Mouse (Mus musculus) hindbrain, postnatal 0 days (tissue): ENCODE data around the gene A630095N17Rik. TPM values are rescaled to one million over a fixed set of nuclear protein-coding genes. Genes with fewer than 3 reads are reported as not detected.
A peak's percentile ranks its signal among the peaks of the same experiment; 100 is the strongest.

Source experiments
- ATAC-seq: fragments of 200-750 bp; cut with Nextera tagmentation; 2 replicates; pipeline ENCODE4 v1.8.0; 2017; ENCODE audit warnings: mild to moderate bottlenecking, moderate TSS enrichment, moderate library complexity
- DNase-seq: peaks from one replicate; pipeline ENCODE4 v3.0.0-alpha.2; 2015; ENCODE audit warnings: low spot score
- H3K27ac ChIP-seq: fragments of 300-500 bp; sonication (generic); 2 replicates; pipeline ENCODE4 v1.5.1; 2014; ENCODE audit warnings: mild to moderate bottlenecking
- H3K27me3 ChIP-seq: fragments of 300-500 bp; sonication (generic); 2 replicates; pipeline ENCODE4 v1.6.1; 2014; ENCODE audit warnings: low read length, mixed read lengths; ENCODE audit not compliant: insufficient read depth
- H3K36me3 ChIP-seq: fragments of 300-500 bp; sonication (generic); 2 replicates; pipeline ENCODE4 v1.6.1; 2014; ENCODE audit warnings: low read length, mixed read lengths; ENCODE audit not compliant: insufficient read depth
- H3K4me1 ChIP-seq: fragments of 300-500 bp; sonication (generic); 2 replicates; pipeline ENCODE4 v1.6.1; 2014; ENCODE audit warnings: antibody characterized with exemption, low read length, mixed read lengths; ENCODE audit not compliant: insufficient read depth
- H3K4me2 ChIP-seq: fragments of 300-500 bp; sonication (generic); 2 replicates; pipeline ENCODE4 v1.6.1; 2014; ENCODE audit warnings: low read depth, mild to moderate bottlenecking, low read length, moderate library complexity, mixed read lengths
- H3K4me3 ChIP-seq: fragments of 300-500 bp; sonication (generic); 2 replicates; pipeline ENCODE4 v1.5.1; 2014; ENCODE audit warnings: low read length
- H3K9ac ChIP-seq: fragments of 300-500 bp; sonication (generic); replicated peaks from 2 replicates; pipeline ENCODE4 v1.6.1; 2014; ENCODE audit warnings: mild to moderate bottlenecking, low read length, moderate library complexity, mixed read lengths
- H3K9me3 ChIP-seq: fragments of 300-500 bp; sonication (generic); 2 replicates; pipeline ENCODE4 v1.6.1; 2016; ENCODE audit warnings: low read length, mixed read lengths
- CTCF ChIP-seq: IDR thresholded peaks from 2 replicates; pipeline ENCODE4 v1.5.1; 2016; ENCODE audit warnings: antibody characterized with exemption, control low read depth, low read depth
- WGBS: fragments of 180-500 bp; shearing (Covaris S2); extraction: QIAGEN DNeasy Blood & Tissue Kit; methylation state at CpG from one replicate; pipeline ENCODE4 v1.1.7; 2014; 5-methylcytosine and 5-hydroxymethylcytosine counted together
- polyA plus RNA-seq: library from polyadenylated mRNA; unstranded; fragments of >200 nt; fragmentation: Nextera tagmentation; extraction: Ambion mirVana; gene quantifications from 2 replicates; pipeline ENCODE4 v1.2.1, GENCODE M21; 2015
- total RNA-seq: library from RNA; depleted of rRNA; stranded (reverse); fragments of >200 nt; gene quantifications from 2 replicates; pipeline ENCODE4 v1.2.3, GENCODE M21; 2014

Gene A630095N17Rik
- total and polyA plus RNA-seq, 2 experiments from 2014 or later: 0.31 TPM; not detected in 1

- no peaks in the 10 kb centered on the region for H3K9me3 ChIP-seq
- peaks cover 12% of the 10 kb centered on the region for H3K4me1 ChIP-seq
- H3K4me2 ChIP-seq: peak overlapping the region; percentile 99
- no peak for DNase-seq
- WGBS: 79% methylated on average over 2 of the region's 2 CpGs
- no peak overlapping the region for H3K27ac ChIP-seq
- peak overlapping the region; percentile 95; the same call in 1 of the 2 replicates for H3K9ac ChIP-seq
- H3K27me3 ChIP-seq: no peaks in the 10 kb centered on the region
- ATAC-seq: no peak
- TF ChIP-seq CTCF: no peak
- no peak overlapping the region for H3K4me3 ChIP-seq
- peaks cover 29% of the 10 kb centered on the region; the same call in 1 of the 2 replicates for H3K36me3 ChIP-seq
These were observed 41.3 kb downstream of the A630095N17Rik start for GRCm38 (mm10) chr1:75190577-75190976.

- Histone ChIP-seq H3K4me2 (no peak overlapping the region), H3K36me3 (peaks cover 47% of the 10 kb centered on the region; the same call in 1 of the 2 replicates), H3K27ac (no peak overlapping the region), H3K9ac (no peak overlapping the region), H3K27me3 (no peaks in the 10 kb centered on the region), H3K4me3 (no peak overlapping the region), H3K9me3 (no peaks in the 10 kb centered on the region), H3K4me1 (peaks cover 12% of the 10 kb centered on the region)
- no peak for ATAC-seq
- DNase-seq: no peak
- 93% methylated on average over 2 of the region's 2 CpGs for WGBS
- no peak for TF ChIP-seq CTCF
These were observed 43.9 kb downstream of the A630095N17Rik start for GRCm38 (mm10) chr1:75187914-75188483.

GRCm38 (mm10) chr1:75187126-75187525, 44.8 kb downstream of the A630095N17Rik start:
- Histone ChIP-seq H3K4me1 (peaks cover 12% of the 10 kb centered on the region), H3K4me2 (no peak overlapping the region), H3K4me3 (no peak overlapping the region), H3K9ac (no peak overlapping the region), H3K27me3 (no peaks in the 10 kb centered on the region), H3K27ac (no peak overlapping the region), H3K36me3 (peaks cover 55% of the 10 kb centered on the region; the same call in 1 of the 2 replicates), H3K9me3 (no peaks in the 10 kb centered on the region)
- ATAC-seq (no peak), DNase-seq (no peak)
- no peak for TF ChIP-seq CTCF

- ATAC-seq: no peak
These were observed 46.4 kb downstream of the A630095N17Rik start for GRCm38 (mm10) chr1:75185495-75185894.

GRCm38 (mm10) chr1:75182160-75182559, 49.7 kb downstream of the A630095N17Rik start:
- peaks cover 10% of the 10 kb centered on the region for H3K4me1 ChIP-seq
- no peak overlapping the region for H3K4me3 ChIP-seq
- DNase-seq (no peak), ATAC-seq (no peak)
- no peak overlapping the region for H3K4me2 ChIP-seq
- 73% methylated on average over 4 of the region's 4 CpGs for WGBS
- TF ChIP-seq CTCF: 0 out of 2 replicates have a peak, but pooled peaks have one; percentile 37
- H3K9ac ChIP-seq: no peak overlapping the region
- H3K36me3 ChIP-seq: peaks cover 46% of the 10 kb centered on the region; the same call in 1 of the 2 replicates
- H3K27me3 ChIP-seq: no peaks in the 10 kb centered on the region
- H3K9me3 ChIP-seq: no peaks in the 10 kb centered on the region
- H3K27ac ChIP-seq: no peak overlapping the region

More at GRCm38 (mm10) chr1:75185495-75185894, 46.4 kb downstream of the A630095N17Rik start:
- no peak for DNase-seq
- no peaks in the 10 kb centered on the region for H3K9me3 ChIP-seq
- peaks cover 4% of the 10 kb centered on the region; the same call in 1 of the 2 replicates for H3K4me1 ChIP-seq
- no peak overlapping the region for H3K4me3 ChIP-seq
- no peaks in the 10 kb centered on the region for H3K27me3 ChIP-seq
- no peak overlapping the region for H3K4me2 ChIP-seq
- H3K27ac ChIP-seq: no peak overlapping the region
- WGBS: 92% methylated on average over 11 of the region's 11 CpGs
- H3K9ac ChIP-seq: no peak overlapping the region
- no peak for TF ChIP-seq CTCF
- peaks cover 58% of the 10 kb centered on the region; the same call in 1 of the 2 replicates for H3K36me3 ChIP-seq

- Histone ChIP-seq H3K27ac (no peak overlapping the region), H3K4me3 (no peak overlapping the region), H3K4me1 (peaks cover 10% of the 10 kb centered on the region), H3K4me2 (no peak overlapping the region), H3K9me3 (no peaks in the 10 kb centered on the region), H3K9ac (no peak overlapping the region), H3K36me3 (peaks cover 42% of the 10 kb centered on the region; the same call in 1 of the 2 replicates), H3K27me3 (no peaks in the 10 kb centered on the region)
- ATAC-seq (no peak), DNase-seq (no peak)
- TF ChIP-seq CTCF: no peak
- 81% methylated on average over 4 of the region's 4 CpGs for WGBS
These were observed 50.5 kb downstream of the A630095N17Rik start for GRCm38 (mm10) chr1:75181377-75181870.

GRCm38 (mm10) chr1:75180741-75181140, 51.2 kb downstream of the A630095N17Rik start:
- H3K9me3 ChIP-seq: no peaks in the 10 kb centered on the region
- DNase-seq (no peak), ATAC-seq (no peak)
- peaks cover 10% of the 10 kb centered on the region for H3K4me1 ChIP-seq
- no peak overlapping the region for H3K27ac ChIP-seq
- no peak for TF ChIP-seq CTCF
- no peaks in the 10 kb centered on the region for H3K27me3 ChIP-seq
- H3K36me3 ChIP-seq: peaks cover 40% of the 10 kb centered on the region
- 40% methylated on average over 6 of the region's 7 CpGs for WGBS
- H3K4me3 ChIP-seq: peak overlapping the region; percentile 50
- H3K9ac ChIP-seq: no peak overlapping the region
- H3K4me2 ChIP-seq: peak overlapping the region; percentile 93
